Mouse (Mus musculus): ENCODE data around the gene Gm10563. TPM values are rescaled to one million over a fixed set of nuclear protein-coding genes. Genes with fewer than 3 reads are reported as not detected.
"Not testable (repeated sequence)": the region's sequence is repeated elsewhere in the genome, so short reads cannot be mapped to it uniquely, and the experiment has no call there.

Gm10563 gene
- polyA plus RNA-seq, 1 experiment from 2014 or later: not detected

DNA sequence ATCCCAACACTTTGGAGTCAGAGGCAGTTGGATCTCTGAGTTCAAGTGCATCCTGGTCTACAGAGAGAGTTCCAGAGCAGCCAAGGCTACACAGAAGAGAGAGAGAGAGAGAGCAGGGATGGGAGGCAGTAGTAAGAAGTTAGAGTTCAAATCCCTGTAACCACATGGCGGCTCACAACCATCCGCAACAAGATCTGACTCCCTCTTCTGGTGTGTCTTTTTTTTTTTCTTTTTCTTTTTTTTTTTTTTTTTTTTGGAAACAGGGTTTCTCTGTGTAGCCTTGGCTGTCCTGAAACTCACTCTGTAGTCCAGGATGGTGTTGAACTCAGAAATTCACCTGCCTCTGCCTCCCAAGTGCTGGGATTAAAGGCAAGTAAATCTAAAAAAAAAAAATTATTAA lies 26.9 kb upstream of the Gm10563 start:
- Histone ChIP-seq H3K9me3 (ENCODE audit: control insufficient read depth, low read length) (no peaks in the 10 kb centered on the region), H3K9ac (ENCODE audit: low read length) (no peak overlapping the region), H3K4me2 (no peak overlapping the region), H3K36me3 (ENCODE audit: control insufficient read depth, insufficient read depth, low read length) (no peaks in the 10 kb centered on the region), H3K27me3 (ENCODE audit: control insufficient read depth, insufficient read depth, low read length) (no peaks in the 10 kb centered on the region), H3K27ac (ENCODE audit: low read depth, low read length) (no peak overlapping the region), H3K4me1 (ENCODE audit: control insufficient read depth, insufficient read depth, low read length) (peaks cover 6% of the 10 kb centered on the region; the same call in 1 of the 2 replicates), H3K4me3 (ENCODE audit: low read depth, low read length) (no peak overlapping the region)
- DNase-seq (ENCODE audit: low spot score, missing footprints) (no peak), ATAC-seq (ENCODE audit: low FRiP score) (no peak)
- WGBS: 73% methylated on average over 2 of the region's 2 CpGs

DNA sequence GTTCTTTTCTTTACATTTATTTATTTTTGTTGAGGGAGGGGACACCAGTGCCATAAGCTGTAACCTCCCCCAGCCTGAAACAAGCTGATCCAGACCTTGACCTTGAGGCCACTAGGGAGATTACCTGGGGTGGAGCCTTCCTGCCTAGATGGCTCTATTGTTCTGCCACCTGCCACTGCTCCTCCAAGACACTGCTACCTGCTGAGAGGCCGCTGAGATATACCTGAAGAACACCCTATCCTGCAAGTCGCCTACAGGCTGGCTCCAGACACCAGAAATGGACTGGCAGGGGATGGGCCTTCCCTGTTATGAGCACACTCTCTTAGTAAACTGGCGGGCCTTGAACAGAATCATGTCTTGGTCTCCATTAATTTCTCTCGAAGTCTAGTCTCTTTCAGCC lies 25.0 kb upstream of the Gm10563 start:
- not testable (repeated sequence) for H3K9me3 ChIP-seq (ENCODE audit: control insufficient read depth, low read length); H3K27ac ChIP-seq (ENCODE audit: low read depth, low read length); H3K4me1 ChIP-seq (ENCODE audit: control insufficient read depth, insufficient read depth, low read length); H3K4me3 ChIP-seq (ENCODE audit: low read depth, low read length); ATAC-seq (ENCODE audit: low FRiP score); H3K4me2 ChIP-seq; H3K27me3 ChIP-seq (ENCODE audit: control insufficient read depth, insufficient read depth, low read length); H3K36me3 ChIP-seq (ENCODE audit: control insufficient read depth, insufficient read depth, low read length); H3K9ac ChIP-seq (ENCODE audit: low read length); DNase-seq (ENCODE audit: low spot score, missing footprints)
- WGBS: 46% methylated on average over 4 of the region's 4 CpGs

GRCm38 (mm10) chr4:155669598-155670075 lies 24.4 kb upstream of the Gm10563 start:
- no peak for DNase-seq (ENCODE audit: low spot score, missing footprints)
- Histone ChIP-seq H3K27ac (ENCODE audit: low read depth, low read length) (no peak overlapping the region), H3K4me1 (ENCODE audit: control insufficient read depth, insufficient read depth, low read length) (peaks cover 6% of the 10 kb centered on the region; the same call in 1 of the 2 replicates), H3K4me2 (peak overlapping the region; percentile 84), H3K9ac (ENCODE audit: low read length) (peak overlapping the region; percentile 78; the same call in 1 of the 2 replicates), H3K9me3 (ENCODE audit: control insufficient read depth, low read length) (no peaks in the 10 kb centered on the region), H3K4me3 (ENCODE audit: low read depth, low read length) (peak overlapping the region; percentile 79), H3K36me3 (ENCODE audit: control insufficient read depth, insufficient read depth, low read length) (no peaks in the 10 kb centered on the region), H3K27me3 (ENCODE audit: control insufficient read depth, insufficient read depth, low read length) (no peaks in the 10 kb centered on the region)
- WGBS: 2% methylated on average over 8 of the region's 8 CpGs
- no peak; the same call in 1 of the 2 replicates for ATAC-seq (ENCODE audit: low FRiP score)

DNA sequence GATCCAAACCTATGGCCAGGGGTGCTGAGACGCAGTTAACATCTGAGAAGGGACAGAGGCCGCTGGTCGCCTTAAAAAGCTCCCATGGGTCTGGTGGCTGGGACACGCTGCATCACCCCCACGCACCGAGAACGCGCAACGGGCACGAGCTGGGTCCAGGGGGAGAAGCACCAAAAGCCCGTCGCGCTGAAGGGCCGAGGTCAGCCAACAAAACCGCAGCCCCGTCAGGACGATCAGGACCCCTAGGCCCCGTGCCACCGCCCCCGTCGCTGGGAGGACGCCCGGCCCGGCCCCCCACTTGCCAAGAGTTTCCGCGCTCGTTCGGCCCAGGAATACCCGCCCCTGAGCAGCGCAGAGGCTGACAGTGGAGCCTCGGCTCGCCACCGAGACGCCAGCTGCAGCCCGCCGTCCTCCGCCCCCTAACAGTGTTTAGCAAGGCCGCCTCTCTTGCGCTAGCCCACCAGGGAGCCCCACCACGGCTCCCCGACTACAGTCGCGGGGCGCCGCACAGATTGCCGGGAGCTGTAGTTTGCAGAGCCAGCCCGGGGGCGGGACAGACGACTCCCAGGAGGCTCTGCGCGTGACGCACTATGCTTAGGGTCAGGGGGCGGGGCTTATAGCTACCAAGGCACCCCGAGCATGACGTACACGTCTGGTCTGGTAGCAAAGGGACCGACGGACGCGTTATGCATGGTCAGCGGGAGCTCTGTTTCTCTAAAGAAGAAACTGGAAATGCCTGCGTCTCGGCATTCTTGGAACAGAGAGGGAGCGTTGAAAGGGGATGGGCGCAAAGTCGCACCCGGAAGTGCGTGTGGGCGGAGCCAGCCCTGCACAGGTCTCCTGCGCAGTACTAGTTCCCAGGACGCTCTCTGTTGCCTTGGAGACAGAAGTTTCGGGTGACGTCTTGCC lies 23.7 kb upstream of the Gm10563 start, which contains the start of gene Mib2:
Mib2 (minus strand) TSS at position 510 of the 909 bp plus-strand sequence.
- Histone ChIP-seq H3K9me3 (ENCODE audit: control insufficient read depth, low read length) (no peaks in the 10 kb centered on the region), H3K4me2 (peak within 1 kb of the TSS; percentile 84), H3K4me1 (ENCODE audit: control insufficient read depth, insufficient read depth, low read length) (peaks cover 6% of the 10 kb centered on the region; the same call in 1 of the 2 replicates), H3K9ac (ENCODE audit: low read length) (peak within 1 kb of the TSS; percentile 78), H3K4me3 (ENCODE audit: low read depth, low read length) (peak within 1 kb of the TSS; percentile 79), H3K27ac (ENCODE audit: low read depth, low read length) (peak within 1 kb of the TSS; percentile 55; the same call in 1 of the 2 replicates), H3K27me3 (ENCODE audit: control insufficient read depth, insufficient read depth, low read length) (no peaks in the 10 kb centered on the region), H3K36me3 (ENCODE audit: control insufficient read depth, insufficient read depth, low read length) (no peaks in the 10 kb centered on the region)
- DNase-seq (ENCODE audit: low spot score, missing footprints) (peak; percentile 99), ATAC-seq (ENCODE audit: low FRiP score) (peak; percentile 99)
- 1% methylated on average over 73 of the region's 73 CpGs for WGBS

DNA sequence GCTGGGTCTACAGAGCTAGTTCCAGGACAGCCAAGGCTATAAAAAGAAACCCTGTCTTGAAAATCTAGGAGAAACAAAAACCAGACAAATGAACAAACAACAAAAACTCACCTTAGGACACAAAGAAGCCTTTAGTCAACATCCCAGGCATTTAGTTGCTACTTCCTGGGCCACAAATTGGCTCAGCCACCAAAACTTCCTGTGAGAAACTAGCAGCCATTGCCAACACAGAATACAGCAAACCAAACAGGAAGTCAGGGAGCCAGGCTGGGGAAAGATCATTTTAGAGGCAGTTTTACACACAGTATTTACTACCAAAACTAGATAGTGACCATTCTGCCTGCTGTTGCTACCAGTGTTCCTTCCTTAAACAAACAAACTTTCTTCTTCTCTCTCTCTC lies 21.7 kb upstream of the Gm10563 start:
- Histone ChIP-seq H3K4me1 (ENCODE audit: control insufficient read depth, insufficient read depth, low read length) (peaks cover 6% of the 10 kb centered on the region; the same call in 1 of the 2 replicates), H3K27ac (ENCODE audit: low read depth, low read length) (no peak overlapping the region), H3K9ac (ENCODE audit: low read length) (no peak overlapping the region), H3K9me3 (ENCODE audit: control insufficient read depth, low read length) (no peaks in the 10 kb centered on the region), H3K27me3 (ENCODE audit: control insufficient read depth, insufficient read depth, low read length) (no peaks in the 10 kb centered on the region), H3K36me3 (ENCODE audit: control insufficient read depth, insufficient read depth, low read length) (no peaks in the 10 kb centered on the region), H3K4me3 (ENCODE audit: low read depth, low read length) (no peak overlapping the region), H3K4me2 (no peak overlapping the region)
- ATAC-seq (ENCODE audit: low FRiP score) (no peak), DNase-seq (ENCODE audit: low spot score, missing footprints) (no peak)

- no peak overlapping the region for H3K9ac ChIP-seq (ENCODE audit: low read length)
- H3K4me2 ChIP-seq: no peak overlapping the region
- DNase-seq (ENCODE audit: low spot score, missing footprints) (no peak), ATAC-seq (ENCODE audit: low FRiP score) (no peak)
- H3K27ac ChIP-seq (ENCODE audit: low read depth, low read length): no peak overlapping the region
- H3K4me3 ChIP-seq (ENCODE audit: low read depth, low read length): no peak overlapping the region
- H3K27me3 ChIP-seq (ENCODE audit: control insufficient read depth, insufficient read depth, low read length): peaks cover 7% of the 10 kb centered on the region
- no peaks in the 10 kb centered on the region for H3K4me1 ChIP-seq (ENCODE audit: control insufficient read depth, insufficient read depth, low read length)
- H3K36me3 ChIP-seq (ENCODE audit: control insufficient read depth, insufficient read depth, low read length): no peaks in the 10 kb centered on the region
- H3K9me3 ChIP-seq (ENCODE audit: control insufficient read depth, low read length): no peaks in the 10 kb centered on the region
- 90% methylated on average over 12 of the region's 12 CpGs for WGBS
These were observed 15.4 kb upstream of the Gm10563 start for GRCm38 (mm10) chr4:155660641-155661040.

GRCm38 (mm10) chr4:155658961-155659360 lies 13.8 kb upstream of the Gm10563 start:
- no peaks in the 10 kb centered on the region for H3K36me3 ChIP-seq (ENCODE audit: control insufficient read depth, insufficient read depth, low read length)
- H3K9ac ChIP-seq (ENCODE audit: low read length): no peak overlapping the region
- H3K4me2 ChIP-seq: no peak overlapping the region
- ATAC-seq (ENCODE audit: low FRiP score): no peak
- no peaks in the 10 kb centered on the region for H3K9me3 ChIP-seq (ENCODE audit: control insufficient read depth, low read length)
- no peak overlapping the region for H3K4me3 ChIP-seq (ENCODE audit: low read depth, low read length)
- H3K27ac ChIP-seq (ENCODE audit: low read depth, low read length): no peak overlapping the region
- WGBS: 92% methylated on average over 8 of the region's 10 CpGs
- H3K4me1 ChIP-seq (ENCODE audit: control insufficient read depth, insufficient read depth, low read length): peaks cover 10% of the 10 kb centered on the region
- peaks cover 24% of the 10 kb centered on the region for H3K27me3 ChIP-seq (ENCODE audit: control insufficient read depth, insufficient read depth, low read length)
- DNase-seq (ENCODE audit: low spot score, missing footprints): no peak

DNA sequence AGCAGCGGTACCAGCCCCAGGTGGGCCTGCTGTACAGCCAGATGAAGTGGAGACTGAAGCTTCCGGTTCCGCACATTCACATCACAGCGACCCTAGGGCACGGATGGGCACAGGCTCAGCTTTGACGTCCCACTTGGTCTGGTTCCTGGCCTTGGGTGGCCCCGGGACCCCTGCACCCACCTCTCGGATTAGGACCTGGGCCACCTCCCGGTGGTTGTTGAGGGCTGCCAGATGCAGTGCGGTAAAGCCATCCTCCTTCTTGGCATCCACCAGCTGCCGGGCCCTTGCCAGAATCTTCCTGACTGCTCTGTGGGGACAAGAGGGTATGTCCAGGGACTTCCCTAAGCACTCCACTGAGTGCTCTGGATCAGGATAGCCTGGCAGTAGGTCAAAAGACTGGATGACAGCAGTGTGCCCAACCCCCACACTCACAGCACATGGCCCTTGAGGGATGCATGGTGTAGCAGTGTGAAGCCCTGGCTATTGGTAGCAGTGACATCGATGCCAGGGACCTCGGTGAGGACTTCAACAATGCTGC lies 11.1 kb upstream of the Gm10563 start:
- H3K4me1 ChIP-seq (ENCODE audit: control insufficient read depth, insufficient read depth, low read length): peaks cover 23% of the 10 kb centered on the region
- no peaks in the 10 kb centered on the region for H3K9me3 ChIP-seq (ENCODE audit: control insufficient read depth, low read length)
- no peak overlapping the region for H3K4me3 ChIP-seq (ENCODE audit: low read depth, low read length)
- DNase-seq (ENCODE audit: low spot score, missing footprints) (no peak), ATAC-seq (ENCODE audit: low FRiP score) (no peak)
- H3K36me3 ChIP-seq (ENCODE audit: control insufficient read depth, insufficient read depth, low read length): peaks cover under 1% of the 10 kb centered on the region; the same call in 1 of the 2 replicates
- no peak overlapping the region for H3K27ac ChIP-seq (ENCODE audit: low read depth, low read length)
- no peak overlapping the region for H3K4me2 ChIP-seq
- H3K27me3 ChIP-seq (ENCODE audit: control insufficient read depth, insufficient read depth, low read length): peaks cover 50% of the 10 kb centered on the region
- WGBS: 92% methylated on average over 13 of the region's 13 CpGs
- no peak overlapping the region for H3K9ac ChIP-seq (ENCODE audit: low read length)

Data from midbrain, embryonic 11.5 days (tissue).